Comparison of ENCODE assay signal across 20 mouse cellular contexts in genomic region chr6:67106493-67106892, GRCm38 (mm10).
DNase-seq lines count a peak whose midpoint lies in the region; ATAC-seq lines count a peak whose summit lies in the region.
"Had no signal": no experiment of that assay in that cellular context is flagged by ENCODE, and none has a peak within 500 bp of the region (broad histone marks: within the 10 kb centered on the region; RNA-seq: fewer than 3 reads in every experiment).

No protein-coding gene starts in this region.

- no peak overlapping the region for H3K4me3 ChIP-seq in kidney, embryonic 16.5 days (ENCODE audit: low read length)
- no peak overlapping the region for H3K4me3 ChIP-seq in forebrain, embryonic 10.5 days
- H3K4me3 ChIP-seq: embryonic facial prominence, embryonic 12.5 days; erythroblast, embryonic 14.5 days; forebrain, embryonic 15.5 days; heart, embryonic 10.5 days; hindbrain, embryonic 10.5 days; midbrain, embryonic 15.5 days; neural tube, embryonic 15.5 days had no signal

- H3K9ac ChIP-seq in kidney, embryonic 16.5 days (replicated peaks; ENCODE audit: low read length) = no peak overlapping the region
- H3K9ac ChIP-seq: embryonic facial prominence, embryonic 12.5 days; forebrain, embryonic 15.5 days; midbrain, embryonic 15.5 days; neural tube, embryonic 15.5 days had no signal

- H3K4me1 ChIP-seq in kidney, embryonic 16.5 days (ENCODE audit: insufficient read depth, low read length) = peaks cover 15% of the 10 kb centered on the region; the same call in 1 of the 2 replicates
- H3K4me1 ChIP-seq in forebrain, embryonic 10.5 days = 0 out of 2 replicates have a peak, but pooled peaks cover 10% of the 10 kb centered on the region
- H3K4me1 ChIP-seq: embryonic facial prominence, embryonic 12.5 days; forebrain, embryonic 15.5 days; heart, embryonic 10.5 days; midbrain, embryonic 15.5 days; neural tube, embryonic 15.5 days had no signal

- no peak overlapping the region for H3K4me2 ChIP-seq in kidney, embryonic 16.5 days (replicated peaks; ENCODE audit: low read depth, low read length)
- H3K4me2 ChIP-seq: embryonic facial prominence, embryonic 12.5 days; forebrain, embryonic 15.5 days; midbrain, embryonic 15.5 days; neural tube, embryonic 15.5 days had no signal

- ATAC-seq in kidney, embryonic 16.5 days (ENCODE audit: low FRiP score, low TSS enrichment) = no peak
- ATAC-seq: forebrain, embryonic 15.5 days; midbrain, embryonic 15.5 days had no signal

- no peaks in the 10 kb centered on the region for H3K36me3 ChIP-seq in kidney, embryonic 16.5 days (ENCODE audit: insufficient read depth, low read length)
- H3K36me3 ChIP-seq in forebrain, embryonic 10.5 days (replicated peaks) = no peaks in the 10 kb centered on the region
- H3K36me3 ChIP-seq: embryonic facial prominence, embryonic 12.5 days; forebrain, embryonic 15.5 days; heart, embryonic 10.5 days; hindbrain, embryonic 10.5 days; midbrain, embryonic 15.5 days; neural tube, embryonic 15.5 days had no signal

- H3K27me3 ChIP-seq in kidney, embryonic 16.5 days (ENCODE audit: insufficient read depth, low read length) = no peaks in the 10 kb centered on the region
- no peaks in the 10 kb centered on the region for H3K27me3 ChIP-seq in forebrain, embryonic 10.5 days (ENCODE audit: poor library complexity, severe bottlenecking)
- H3K27me3 ChIP-seq: embryonic facial prominence, embryonic 12.5 days; forebrain, embryonic 15.5 days; midbrain, embryonic 15.5 days; neural tube, embryonic 15.5 days had no signal

- no peak overlapping the region for H3K27ac ChIP-seq in kidney, embryonic 16.5 days (ENCODE audit: low read length)
- H3K27ac ChIP-seq in forebrain, embryonic 10.5 days = no peak overlapping the region
- H3K27ac ChIP-seq: embryonic facial prominence, embryonic 12.5 days; forebrain, embryonic 15.5 days; heart, embryonic 10.5 days; hindbrain, embryonic 10.5 days; midbrain, embryonic 15.5 days; neural tube, embryonic 15.5 days had no signal

- H3K9me3 ChIP-seq in kidney, embryonic 16.5 days (ENCODE audit: low read length) = no peaks in the 10 kb centered on the region
- no peaks in the 10 kb centered on the region for H3K9me3 ChIP-seq in forebrain, embryonic 10.5 days
- H3K9me3 ChIP-seq: embryonic facial prominence, embryonic 12.5 days; forebrain, embryonic 15.5 days; heart, embryonic 10.5 days; hindbrain, embryonic 10.5 days; midbrain, embryonic 15.5 days; neural tube, embryonic 15.5 days had no signal

- 87% methylated on average over 2 of the region's 2 CpGs for WGBS in kidney, embryonic 16.5 days
- WGBS in forebrain, embryonic 10.5 days = 93% methylated on average over 2 of the region's 2 CpGs

- DNase-seq in kidney, adult 18-20 months = peak; percentile 83
- peak; percentile 19 for DNase-seq in 416B (ENCODE audit: low read depth)
- peak; percentile 53 for DNase-seq in fibroblast of lung, adult 2 months (ENCODE audit: low read depth)
- DNase-seq in kidney, postnatal 36 days = peak; percentile 89
- no peak for DNase-seq in thymus, postnatal 25 days
- DNase-seq in forebrain, embryonic 10.5 days (ENCODE audit: extremely low spot score, low spot score) = no peak
- DNase-seq: cerebellum, adult 9-10 months; gastrocnemius, postnatal 36 days; layer of hippocampus, postnatal 36 days; liver; lung, postnatal 14 days; thymus, adult 2 months had no signal

Comparison
In these comparisons a context has a peak if more than half of its experiments do, and no peak if none do; other contexts are left out.
1. DNase-seq: peak in kidney, adult 18-20 months (single experiment), 416B (single experiment), fibroblast of lung, adult 2 months (single experiment) and kidney, postnatal 36 days (2 of 2); none in thymus, postnatal 25 days (single experiment) and forebrain, embryonic 10.5 days (single experiment).